Mouse (Mus musculus) myocyte (in vitro differentiated cells): ENCODE data around the gene Plekhm1.
"Not testable (repeated sequence)": the region's sequence is repeated elsewhere in the genome, so short reads cannot be mapped to it uniquely, and the experiment has no call there.

ENCODE experiments used
- CEBPB ChIP-seq: IDR thresholded peaks from 2 replicates; pipeline ENCODE4 v1.6.1; 2011; ENCODE audit warnings: mild to moderate bottlenecking, moderate library complexity; ENCODE audit not compliant: poor library complexity, insufficient read depth, severe bottlenecking
- E2F4 ChIP-seq: IDR thresholded peaks from one replicate; pipeline ENCODE4 v1.6.1; 2011; ENCODE audit warnings: mild to moderate bottlenecking, control low read depth, moderate library complexity; ENCODE audit not compliant: insufficient read depth
- MAX ChIP-seq: IDR thresholded peaks from one replicate; pipeline ENCODE4 v1.6.1; 2011; ENCODE audit warnings: low read depth, mild to moderate bottlenecking, control low read depth
- MYOD1 ChIP-seq, 3 experiments: IDR thresholded peaks; one replicate each; pipeline ENCODE4 v1.6.1; 2011; ENCODE audit warnings: control low read depth in 2 of 3, low read depth in 2 of 3, mild to moderate bottlenecking in 2 of 3, moderate library complexity in 1 of 3; ENCODE audit not compliant: insufficient read length in 2 of 3, control insufficient read depth in 1 of 3
- MYOG ChIP-seq, 3 experiments: IDR thresholded peaks; one replicate each; pipeline ENCODE4 v1.6.1; 2011; ENCODE audit warnings: control low read depth in 2 of 3, low read depth in 2 of 3, mild to moderate bottlenecking in 2 of 3; ENCODE audit not compliant: insufficient read length in 2 of 3, control insufficient read depth in 1 of 3, insufficient read depth in 1 of 3
- POLR2A ChIP-seq: IDR thresholded peaks from one replicate; pipeline ENCODE4 v1.6.1; 2011; ENCODE audit warnings: low read depth, mild to moderate bottlenecking, control low read depth, moderate library complexity; ENCODE audit not compliant: insufficient read length
- POLR2AphosphoS2 ChIP-seq: IDR thresholded peaks from one replicate; pipeline ENCODE4 v1.6.1; 2011; ENCODE audit warnings: low read depth, control low read depth; ENCODE audit not compliant: insufficient read length
- REST ChIP-seq: IDR thresholded peaks from one replicate; pipeline ENCODE4 v1.6.1; 2011; ENCODE audit warnings: mild to moderate bottlenecking, control low read depth, moderate library complexity; ENCODE audit not compliant: insufficient read depth, insufficient read length
- SRF ChIP-seq: IDR thresholded peaks from one replicate; pipeline ENCODE4 v1.6.1; 2011; ENCODE audit warnings: low read depth; ENCODE audit not compliant: control insufficient read depth, insufficient read length
- TCF12 ChIP-seq: IDR thresholded peaks from one replicate; pipeline ENCODE4 v1.6.1; 2011; ENCODE audit warnings: mild to moderate bottlenecking, control low read depth; ENCODE audit not compliant: poor library complexity, insufficient read depth, severe bottlenecking
- USF1 ChIP-seq: IDR thresholded peaks from one replicate; pipeline ENCODE4 v1.6.1; 2011; ENCODE audit warnings: low read depth, mild to moderate bottlenecking, control low read depth, moderate library complexity

- TF ChIP-seq MYOG (IDR thresholded peaks at IDR 0.05; ENCODE audit: control insufficient read depth in 1 of 3, insufficient read depth in 1 of 3, insufficient read length in 2 of 3, low read depth in 2 of 3); REST; MAX; POLR2A; POLR2AphosphoS2; E2F4; USF1; CEBPB; SRF; TCF12; MYOD1 (IDR thresholded peaks at IDR 0.05; ENCODE audit: control insufficient read depth in 1 of 3, insufficient read length in 2 of 3, low read depth in 2 of 3): not testable (repeated sequence)
These were observed 5.4 kb downstream of the Plekhm1 start for GRCm38 (mm10) chr11:103407136-103407535.
